Mouse (Mus musculus) neural tube, embryonic 11.5 days (tissue): ENCODE results near the gene Tcf20. TPM values are rescaled to one million over a fixed set of nuclear protein-coding genes. Genes with fewer than 3 reads are reported as not detected.

Experiments used
- ATAC-seq: fragments of 200-750 bp; cut with Nextera tagmentation; 2 replicates; pipeline ENCODE4 v1.8.0; 2017; ENCODE audit warnings: moderate number of reproducible peaks, mild to moderate bottlenecking, moderate TSS enrichment, moderate library complexity; ENCODE audit not compliant: insufficient read depth, low FRiP score, low TSS enrichment
- DNase-seq: peaks from one replicate; pipeline ENCODE4 v3.0.0-alpha.2; 2015; ENCODE audit warnings: low spot score
- H3K27ac ChIP-seq: fragments of 300-500 bp; sonication (generic); 2 replicates; pipeline ENCODE4 v1.5.1; 2014; ENCODE audit warnings: low read depth, mild to moderate bottlenecking, low read length
- H3K27me3 ChIP-seq: fragments of 300-500 bp; sonication (generic); 2 replicates; pipeline ENCODE4 v1.6.1; 2014; ENCODE audit warnings: mild to moderate bottlenecking, low read length, mixed read lengths; ENCODE audit not compliant: control insufficient read depth, insufficient read depth
- H3K36me3 ChIP-seq: fragments of 300-500 bp; sonication (generic); 2 replicates; pipeline ENCODE4 v1.6.1; 2014; ENCODE audit warnings: mild to moderate bottlenecking, low read length, moderate library complexity, mixed read lengths; ENCODE audit not compliant: control insufficient read depth, insufficient read depth
- H3K4me1 ChIP-seq: fragments of 300-500 bp; sonication (generic); 2 replicates; pipeline ENCODE4 v1.6.1; 2014; ENCODE audit warnings: low read length, mixed read lengths; ENCODE audit not compliant: control insufficient read depth, insufficient read depth
- H3K4me2 ChIP-seq: fragments of 300-500 bp; sonication (generic); 2 replicates; pipeline ENCODE4 v1.6.1; 2014; ENCODE audit warnings: low read depth, mild to moderate bottlenecking, moderate library complexity
- H3K4me3 ChIP-seq: fragments of 300-500 bp; sonication (generic); 2 replicates; pipeline ENCODE4 v1.5.1; 2014; ENCODE audit warnings: low read depth, low read length
- H3K9ac ChIP-seq: fragments of 300-500 bp; sonication (generic); 2 replicates; pipeline ENCODE4 v1.6.1; 2014; ENCODE audit warnings: mild to moderate bottlenecking, low read length
- H3K9me3 ChIP-seq: fragments of 300-500 bp; sonication (generic); 2 replicates; pipeline ENCODE4 v1.6.1; 2016; ENCODE audit warnings: low read length; ENCODE audit not compliant: control insufficient read depth
- WGBS: fragments of 180-500 bp; shearing (Covaris S2); extraction: QIAGEN DNeasy Blood & Tissue Kit; methylation state at CpG from one replicate; pipeline ENCODE4 v1.1.7; 2014; 5-methylcytosine and 5-hydroxymethylcytosine counted together
- polyA plus RNA-seq: library from polyadenylated mRNA; unstranded; fragments of >200 nt; fragmentation: Nextera tagmentation; extraction: Ambion mirVana; gene quantifications from 2 replicates; pipeline ENCODE4 v1.2.1, GENCODE M21; 2014

Tcf20 gene
- polyA plus RNA-seq, 1 experiment from 2014 or later = 12.4 TPM

DNA sequence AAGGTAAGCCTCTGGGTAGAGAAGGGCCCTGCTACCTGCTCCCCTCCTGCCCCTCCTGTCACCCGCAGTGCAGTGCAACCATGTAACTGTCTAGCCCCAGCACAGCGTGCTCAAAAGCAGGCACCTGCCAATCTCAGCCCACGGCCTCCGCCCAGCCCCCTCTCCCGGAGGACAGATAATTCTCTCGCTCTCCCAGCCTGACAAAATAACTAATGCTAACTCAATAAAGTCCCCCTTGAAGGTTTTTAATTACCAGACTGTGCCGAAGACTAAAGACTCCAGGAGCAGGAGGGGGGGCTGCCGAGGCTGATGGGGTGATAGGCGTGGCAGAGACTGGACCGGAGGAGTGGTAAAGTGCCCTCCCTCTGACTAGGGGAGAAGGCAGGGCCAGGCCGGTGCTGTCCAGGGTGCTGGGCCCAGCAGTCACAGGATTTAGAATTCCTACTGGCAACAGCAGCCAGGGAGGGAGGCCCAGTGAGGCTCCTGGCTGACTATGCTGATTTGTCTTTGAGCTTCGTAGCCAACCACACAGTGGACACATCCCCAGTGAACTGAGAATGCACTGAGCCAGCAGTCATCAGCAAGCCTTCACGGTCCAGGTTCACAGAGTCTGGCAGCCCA is 66.7 kb downstream of the Tcf20 start:
- Histone ChIP-seq H3K27ac (no peak overlapping the region), H3K36me3 (no peaks in the 10 kb centered on the region), H3K4me3 (no peak overlapping the region), H3K4me1 (peaks cover 35% of the 10 kb centered on the region), H3K27me3 (peaks cover 9% of the 10 kb centered on the region; the same call in 1 of the 2 replicates), H3K9ac (no peak overlapping the region), H3K9me3 (no peaks in the 10 kb centered on the region), H3K4me2 (no peak overlapping the region)
- WGBS = 10% methylated on average over 13 of the region's 13 CpGs
- peak; percentile 68 for DNase-seq
- ATAC-seq = 0 out of 2 replicates have a peak, but pooled peaks have one; percentile 42

GRCm38 (mm10) chr15:82917965-82918364 is 69.7 kb downstream of the Tcf20 start:
- Histone ChIP-seq H3K4me3 (no peak overlapping the region), H3K9me3 (no peaks in the 10 kb centered on the region), H3K36me3 (no peaks in the 10 kb centered on the region), H3K27ac (no peak overlapping the region; the same call in 1 of the 2 replicates), H3K9ac (no peak overlapping the region), H3K4me1 (peaks cover 29% of the 10 kb centered on the region), H3K27me3 (peaks cover 8% of the 10 kb centered on the region; the same call in 1 of the 2 replicates), H3K4me2 (no peak overlapping the region)
- ATAC-seq (no peak), DNase-seq (no peak)
- WGBS = 79% methylated on average over 3 of the region's 3 CpGs

- Histone ChIP-seq H3K4me3 (no peak overlapping the region), H3K27ac (peak overlapping the region; percentile 2; the same call in 1 of the 2 replicates), H3K9ac (no peak overlapping the region), H3K4me1 (peaks cover 27% of the 10 kb centered on the region), H3K4me2 (peak overlapping the region; percentile 14; the same call in 1 of the 2 replicates), H3K9me3 (no peaks in the 10 kb centered on the region), H3K27me3 (peaks cover 11% of the 10 kb centered on the region; the same call in 1 of the 2 replicates), H3K36me3 (no peaks in the 10 kb centered on the region)
- peak; percentile 72 for DNase-seq
- ATAC-seq = peak; percentile 51; the same call in 1 of the 2 replicates
- 43% methylated on average over 28 of the region's 28 CpGs for WGBS
These were observed 70.3 kb downstream of the Tcf20 start for GRCm38 (mm10) chr15:82917207-82917844.

GRCm38 (mm10) chr15:82914455-82914854 is 73.2 kb downstream of the Tcf20 start:
- peaks cover 31% of the 10 kb centered on the region for H3K4me1 ChIP-seq
- H3K4me3 ChIP-seq = no peak overlapping the region
- peaks cover 15% of the 10 kb centered on the region; the same call in 1 of the 2 replicates for H3K27me3 ChIP-seq
- 84% methylated on average over 3 of the region's 3 CpGs for WGBS
- H3K4me2 ChIP-seq = no peak overlapping the region
- no peak overlapping the region for H3K9ac ChIP-seq
- DNase-seq (no peak), ATAC-seq (no peak)
- H3K27ac ChIP-seq = no peak overlapping the region
- H3K9me3 ChIP-seq = no peaks in the 10 kb centered on the region
- H3K36me3 ChIP-seq = no peaks in the 10 kb centered on the region

DNA sequence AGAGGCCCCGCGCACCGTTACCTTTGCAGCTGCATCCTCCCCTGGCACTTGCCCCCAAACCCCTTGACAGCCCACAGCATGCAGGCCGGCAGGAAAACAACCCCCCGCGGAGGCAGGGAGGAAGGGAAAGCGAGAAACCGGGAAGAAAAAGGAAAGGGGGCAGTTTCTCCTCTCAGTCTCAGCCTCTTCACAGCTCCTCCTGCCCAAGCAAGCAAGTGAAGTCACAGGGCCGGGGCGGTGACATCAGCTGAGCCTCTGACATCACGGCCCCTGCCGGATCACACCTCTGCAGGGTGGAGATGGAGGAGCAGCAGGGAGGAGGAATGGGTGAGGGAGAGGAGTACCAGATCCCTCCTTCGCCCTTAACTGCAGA is 75.7 kb downstream of the Tcf20 start:
- Histone ChIP-seq H3K36me3 (no peaks in the 10 kb centered on the region), H3K4me3 (peak overlapping the region; percentile 30), H3K27me3 (peaks cover 15% of the 10 kb centered on the region; the same call in 1 of the 2 replicates), H3K9me3 (no peaks in the 10 kb centered on the region), H3K4me1 (peaks cover 22% of the 10 kb centered on the region), H3K9ac (peak overlapping the region; percentile 54), H3K4me2 (peak overlapping the region; percentile 70), H3K27ac (peak overlapping the region; percentile 74)
- 2% methylated on average over 13 of the region's 13 CpGs for WGBS
- peak; percentile 48; the same call in 1 of the 2 replicates for ATAC-seq
- DNase-seq = peak; percentile 51

DNA sequence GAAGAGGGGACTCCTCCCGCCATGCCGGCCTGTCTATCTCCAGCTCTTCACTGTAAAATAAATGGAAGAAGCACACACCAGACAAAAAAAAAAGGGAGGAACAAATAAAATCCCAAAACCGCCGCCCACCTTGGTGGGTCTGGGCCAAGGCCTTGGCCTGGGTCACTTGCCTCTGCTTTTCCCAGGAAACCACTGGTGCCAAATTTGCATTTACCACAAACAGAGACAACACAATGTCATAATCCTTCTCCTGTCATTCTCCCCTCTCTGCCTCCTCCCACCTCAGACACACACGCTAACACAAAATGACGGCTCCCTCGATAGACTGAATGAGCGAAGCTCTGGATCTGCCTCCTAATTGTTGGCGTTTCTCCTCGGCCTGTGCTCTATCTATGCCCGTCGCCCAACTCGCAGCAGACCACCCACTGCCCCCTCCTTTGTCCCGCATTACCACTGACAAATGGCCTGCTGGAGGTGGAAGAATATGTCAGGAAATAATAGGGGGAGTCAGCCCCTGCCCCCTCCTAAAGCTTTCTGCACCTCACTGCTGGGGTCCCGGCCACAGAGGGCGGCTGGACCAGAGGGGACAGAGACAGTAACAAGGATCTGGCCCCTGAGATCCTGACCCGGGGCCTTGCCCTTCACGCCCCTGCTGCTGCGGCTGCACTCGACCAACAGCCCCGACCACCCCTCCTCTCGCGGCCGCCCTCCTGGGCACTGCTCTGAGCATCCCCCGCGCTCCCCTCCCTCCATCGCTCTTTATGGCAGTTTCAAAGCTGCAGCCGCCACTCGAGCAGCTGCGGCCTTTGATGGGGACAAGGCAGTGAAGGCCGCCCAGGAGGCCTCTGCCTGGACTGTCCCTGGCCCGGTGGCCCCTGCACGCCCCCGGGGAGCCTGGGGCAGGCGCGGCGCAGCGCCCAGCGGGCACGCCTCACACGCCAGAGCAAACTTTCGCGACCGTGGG is 76.4 kb downstream of the Tcf20 start:
- Histone ChIP-seq H3K9ac (peak overlapping the region; percentile 54), H3K4me2 (peak overlapping the region; percentile 70), H3K27me3 (peaks cover 15% of the 10 kb centered on the region; the same call in 1 of the 2 replicates), H3K9me3 (no peaks in the 10 kb centered on the region), H3K4me1 (peaks cover 25% of the 10 kb centered on the region), H3K36me3 (no peaks in the 10 kb centered on the region), H3K4me3 (peak overlapping the region; percentile 30), H3K27ac (peak overlapping the region; percentile 74)
- WGBS = 4% methylated on average over 41 of the region's 44 CpGs
- DNase-seq (peak; percentile 80), ATAC-seq (peak; percentile 87)

DNA sequence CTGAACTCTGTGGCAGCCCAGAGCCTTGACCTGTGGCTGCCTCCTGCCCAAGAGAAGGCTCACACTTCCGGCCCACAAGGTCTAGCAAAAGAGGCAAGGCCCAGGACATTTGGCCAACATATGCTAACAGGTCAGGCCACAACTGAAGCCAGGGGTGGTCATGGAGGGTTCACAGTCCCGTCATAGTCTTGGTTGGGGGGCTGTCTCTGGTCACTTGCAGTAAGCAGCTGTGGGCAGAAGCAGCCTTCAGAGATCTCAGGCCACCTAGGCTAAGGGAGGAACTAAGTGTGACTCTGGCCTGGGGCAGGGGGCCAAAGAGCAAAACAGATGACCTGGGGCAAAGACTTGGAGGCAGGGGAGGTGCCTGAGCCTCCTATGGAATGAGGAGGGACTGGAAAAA is 77.1 kb downstream of the Tcf20 start:
- ATAC-seq = no peak
- Histone ChIP-seq H3K27ac (no peak overlapping the region), H3K9me3 (no peaks in the 10 kb centered on the region), H3K4me3 (no peak overlapping the region), H3K4me1 (peaks cover 25% of the 10 kb centered on the region), H3K27me3 (peaks cover 15% of the 10 kb centered on the region; the same call in 1 of the 2 replicates), H3K9ac (no peak overlapping the region), H3K36me3 (no peaks in the 10 kb centered on the region), H3K4me2 (peak overlapping the region; percentile 14; the same call in 1 of the 2 replicates)
- WGBS = 51% methylated on average over 2 of the region's 2 CpGs
- DNase-seq = peak; percentile 10

- Histone ChIP-seq H3K27me3 (peaks cover 15% of the 10 kb centered on the region; the same call in 1 of the 2 replicates), H3K4me1 (peaks cover 25% of the 10 kb centered on the region), H3K4me2 (no peak overlapping the region), H3K27ac (no peak overlapping the region), H3K4me3 (no peak overlapping the region), H3K9ac (no peak overlapping the region), H3K36me3 (no peaks in the 10 kb centered on the region), H3K9me3 (no peaks in the 10 kb centered on the region)
- no peak for DNase-seq
- ATAC-seq = no peak
- 80% methylated on average over 4 of the region's 4 CpGs for WGBS
These were observed 77.9 kb downstream of the Tcf20 start for GRCm38 (mm10) chr15:82909791-82910190.
